Mouse (Mus musculus): ENCODE results near the gene Kiss1r. TPM values are rescaled to one million over a fixed set of nuclear protein-coding genes. Genes with fewer than 3 reads are reported as not detected.

The Kiss1r gene
- total RNA-seq, 2 experiments from 2014 or later: 0.17 to 0.22 TPM

DNA sequence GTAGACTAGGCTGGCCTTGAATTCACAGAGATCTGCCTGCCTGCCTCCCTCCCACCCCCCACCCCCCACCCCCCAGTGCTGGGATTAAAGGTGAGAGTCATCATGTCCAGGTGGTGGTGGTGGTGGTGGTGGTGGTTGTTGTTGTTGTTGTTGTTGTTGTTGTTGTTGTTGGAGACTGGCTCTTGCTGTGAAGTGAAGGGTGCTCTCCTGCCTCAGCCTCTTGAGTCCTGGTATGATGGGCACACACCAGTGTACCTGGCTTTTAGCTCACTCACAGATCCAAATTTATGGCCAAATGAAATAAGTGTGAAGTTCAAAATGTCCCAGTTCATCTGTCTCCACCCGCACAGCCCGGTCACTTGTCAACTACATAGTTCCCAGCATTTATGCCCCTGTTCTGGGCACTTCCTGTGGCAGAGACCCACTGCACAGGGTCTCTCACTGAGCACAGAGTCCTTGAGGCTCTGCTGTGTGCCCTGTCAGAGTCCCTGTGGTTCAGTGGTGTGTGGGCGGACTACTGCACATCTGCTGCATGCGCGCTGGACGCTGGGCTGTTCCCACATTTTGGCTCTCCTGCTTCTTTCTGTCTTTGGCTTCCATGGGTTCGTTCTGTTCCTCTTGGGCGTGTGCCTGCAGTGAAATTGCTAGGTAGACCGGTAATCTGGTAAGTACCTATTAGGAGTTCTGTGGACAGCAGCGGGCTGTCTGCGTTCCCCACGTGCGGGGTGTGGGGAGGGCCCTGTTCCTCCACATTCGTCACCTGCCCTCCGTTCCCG, 18.2 kb downstream of the Kiss1r start:
- intact Hi-C loops (cut with DNase I): no loop called here
- no peak for DNase-seq

- no peak for DNase-seq
Observed at GRCm38 (mm10) chr10:79936284-79936910, 19.6 kb downstream of the Kiss1r start.

DNA sequence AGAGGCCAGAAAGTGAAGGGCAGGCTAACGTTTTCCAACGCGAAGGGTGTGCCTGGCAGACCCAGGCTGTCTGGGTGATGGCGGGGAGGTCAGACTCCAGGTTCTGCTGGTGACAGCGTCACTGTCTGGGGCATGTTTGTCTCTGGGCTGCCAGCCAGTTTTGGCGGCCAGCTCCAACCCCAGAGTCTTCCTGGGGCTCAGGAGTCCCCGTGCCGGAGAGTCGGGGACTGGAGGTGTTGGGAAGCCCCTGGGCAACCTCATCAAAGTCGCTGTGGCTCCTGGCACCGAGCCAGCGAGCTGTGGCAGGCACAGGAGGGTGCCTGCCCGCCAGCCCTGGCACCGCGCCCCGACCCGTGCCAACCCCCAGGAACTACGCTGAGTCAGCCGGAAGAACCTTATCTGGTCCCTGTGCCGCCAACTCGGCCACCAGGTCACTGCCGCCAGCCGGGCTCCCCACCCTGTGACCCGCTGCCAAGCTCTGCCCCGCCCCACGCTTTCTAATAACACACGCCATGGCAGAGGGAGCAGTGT, 20.2 kb downstream of the Kiss1r start:
- intact Hi-C loops (cut with DNase I): no loop called here
- peak; percentile 90 for DNase-seq

More at GRCm38 (mm10) chr10:79936284-79936910, 19.6 kb downstream of the Kiss1r start:
- intact Hi-C loops (cut with DNase I): no loop called here

- intact Hi-C loops (cut with DNase I): no loop called here
Observed at GRCm38 (mm10) chr10:79937775-79938526, 21.2 kb downstream of the Kiss1r start.

GRCm38 (mm10) chr10:79940749-79941148, 24.0 kb downstream of the Kiss1r start:
- DNase-seq: peak; percentile 41 to 47
- intact Hi-C loops (cut with DNase I): no loop called here

More at GRCm38 (mm10) chr10:79937775-79938526, 21.2 kb downstream of the Kiss1r start:
- no peak for DNase-seq

- intact Hi-C loops (cut with DNase I): no loop called here
- no peak for DNase-seq
Observed at GRCm38 (mm10) chr10:79942988-79943387, 26.2 kb downstream of the Kiss1r start.

DNA sequence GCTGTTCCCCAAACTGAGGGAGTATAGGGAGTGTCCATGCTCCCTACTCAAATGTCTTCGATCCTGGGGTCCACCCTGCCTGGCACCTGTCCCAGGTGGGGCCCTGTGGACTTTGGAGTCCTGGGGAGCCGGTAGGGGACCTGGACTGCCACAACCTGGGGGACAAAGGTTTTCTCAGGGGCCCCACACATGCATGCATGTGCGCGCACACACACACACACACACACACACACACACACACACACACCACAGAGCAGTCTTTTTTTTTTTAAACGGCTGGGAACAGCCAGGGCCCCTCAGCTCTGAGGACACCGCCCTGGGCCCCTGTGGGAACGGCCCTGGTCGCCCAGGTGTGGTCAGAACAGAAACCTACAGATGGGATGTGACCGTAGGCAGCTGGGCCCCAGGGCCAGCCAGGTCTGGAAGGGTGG, 26.7 kb downstream of the Kiss1r start:
- intact Hi-C loops (cut with DNase I): no loop called here

GRCm38 (mm10) chr10:79945507-79946234, 28.9 kb downstream of the Kiss1r start:
- intact Hi-C loops (cut with DNase I): no loop called here
- no peak for DNase-seq

More for the DNA sequence above, 26.7 kb downstream of the Kiss1r start:
- DNase-seq: no peak

- no peak for DNase-seq
- intact Hi-C loops (cut with DNase I): no loop called here
Observed at GRCm38 (mm10) chr10:79946752-79947322, 30.1 kb downstream of the Kiss1r start.

DNA sequence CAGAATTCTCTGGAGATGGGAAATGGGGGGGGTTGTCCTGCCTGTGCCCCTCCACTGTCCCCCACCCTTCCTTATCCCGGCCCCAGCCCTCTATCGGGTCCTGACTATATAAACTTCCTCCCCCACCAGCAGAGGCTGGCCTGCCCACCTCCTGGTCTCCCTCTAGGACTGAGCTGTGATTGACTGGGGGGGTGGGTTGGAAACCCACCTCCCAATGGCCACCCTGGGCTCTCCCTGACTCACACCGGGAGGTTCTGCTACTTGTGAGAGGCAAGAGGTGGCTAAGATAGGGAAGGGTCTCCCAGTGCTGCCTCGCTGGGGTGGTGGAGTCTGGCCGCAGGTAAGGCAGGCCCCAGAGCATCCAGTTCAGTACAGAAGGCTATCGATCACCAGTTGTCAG, 30.7 kb downstream of the Kiss1r start:
- intact Hi-C loops (cut with DNase I): no loop called here
- no peak for DNase-seq

DNA sequence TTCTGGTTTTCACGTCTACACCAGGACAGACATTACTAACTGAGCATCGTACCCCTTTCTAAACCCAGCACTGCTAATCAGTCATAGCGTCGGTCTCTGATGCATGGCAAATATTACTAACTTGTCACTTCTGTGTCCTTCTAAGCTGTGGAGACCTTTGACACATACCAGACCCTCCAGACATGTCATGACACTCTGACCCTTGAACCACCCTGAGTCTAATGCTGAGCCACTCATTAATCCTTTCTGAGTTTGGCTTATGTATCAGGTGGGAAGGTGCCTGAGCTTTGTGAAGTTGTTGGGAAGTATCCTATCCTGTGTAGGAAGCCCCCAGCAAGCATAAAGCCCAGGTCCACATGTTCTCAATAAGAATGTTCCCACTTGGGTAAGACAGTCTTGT, 33.1 kb downstream of the Kiss1r start:
- intact Hi-C loops (cut with DNase I): no loop called here
- DNase-seq: no peak

GRCm38 (mm10) chr10:79950661-79951060, 33.9 kb downstream of the Kiss1r start:
- intact Hi-C loops (cut with DNase I): no loop called here
- DNase-seq: no peak

- no peak for DNase-seq
- intact Hi-C loops (cut with DNase I): no loop called here
Observed at GRCm38 (mm10) chr10:79953946-79954345, 37.2 kb downstream of the Kiss1r start.

DNA sequence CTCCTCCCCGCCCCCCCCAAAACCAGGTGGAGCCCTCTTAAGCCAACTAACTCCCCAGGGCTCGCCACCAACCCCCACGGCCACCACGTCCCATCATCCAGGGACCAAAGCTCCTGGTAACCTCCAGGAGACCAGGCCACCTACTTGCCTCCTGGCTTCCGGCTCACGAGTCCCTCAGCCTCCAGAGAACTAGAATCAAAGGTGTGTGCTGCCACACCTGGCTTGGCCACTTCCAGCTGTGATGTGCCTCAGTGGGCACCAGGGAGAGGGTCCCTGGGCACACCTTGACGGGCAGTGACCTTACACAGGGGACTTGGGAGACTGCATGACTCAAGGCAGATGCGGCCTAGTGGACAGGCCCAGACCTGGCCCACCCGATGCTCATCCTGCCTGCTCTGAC, 38.9 kb downstream of the Kiss1r start:
- DNase-seq: no peak
- intact Hi-C loops (cut with DNase I): no loop called here

- no peak for DNase-seq
- intact Hi-C loops (cut with DNase I): no loop called here
Observed at GRCm38 (mm10) chr10:79956643-79957154, 39.9 kb downstream of the Kiss1r start.

DNA sequence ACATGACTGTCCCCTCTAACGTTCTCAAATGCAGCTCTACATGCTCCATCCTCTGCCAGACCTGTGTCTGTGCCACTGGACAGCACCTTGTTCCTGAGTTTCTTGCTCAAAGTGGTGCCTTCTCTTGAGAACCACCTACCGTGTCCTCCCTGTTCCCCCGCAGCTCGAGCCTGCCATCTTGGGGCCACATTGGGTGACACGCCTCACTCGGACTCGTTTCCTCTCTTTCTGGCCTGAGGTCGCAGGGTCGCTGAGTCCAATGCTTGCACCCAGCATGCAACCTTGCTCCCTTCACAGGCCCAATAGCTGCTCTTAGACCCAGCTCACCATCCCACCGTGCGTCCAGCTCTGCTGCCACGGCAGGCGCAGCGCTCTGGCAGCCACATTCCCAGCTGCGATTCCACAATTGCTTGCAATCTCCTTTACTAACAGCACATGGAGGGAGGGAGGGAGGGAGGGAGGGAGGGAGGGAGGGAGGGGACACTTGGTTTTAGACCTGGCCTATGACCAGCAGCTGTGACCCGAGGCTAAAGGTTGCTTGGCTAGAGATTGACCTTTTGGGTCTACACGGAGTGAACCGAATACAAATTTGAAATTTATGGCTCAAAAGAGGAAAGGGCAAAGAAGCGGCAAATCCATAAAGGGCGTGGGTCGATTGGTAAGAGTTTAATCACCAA, 41.5 kb downstream of the Kiss1r start:
- intact Hi-C loops (cut with DNase I): loop anchor here (1.0 to 2.0 kb wide), 3 partner anchors 33 to 123 kb away; no protein-coding TSS in a partner anchor

DNA sequence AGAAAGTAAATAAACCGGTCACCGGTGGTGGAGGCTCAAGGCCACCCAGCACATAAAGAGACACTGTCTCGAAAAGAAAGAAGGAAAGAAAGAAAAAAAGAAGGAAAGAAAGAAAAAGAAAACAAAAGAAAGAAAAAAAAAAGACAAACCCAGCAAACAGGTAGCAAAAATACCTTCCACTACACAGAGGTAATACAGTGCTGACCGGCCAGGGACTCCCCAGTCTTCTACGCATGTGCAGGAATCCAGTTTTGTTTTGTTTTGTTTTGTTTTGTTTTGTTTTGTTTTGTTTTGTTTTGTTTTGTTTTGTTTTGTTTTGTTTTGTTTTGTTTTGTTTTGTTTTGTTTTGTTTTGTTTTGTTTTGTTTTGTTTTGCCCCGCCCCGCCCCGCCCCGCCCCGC, 42.6 kb downstream of the Kiss1r start:
- DNase-seq: peak in 1 of 2 experiments; percentile 49
- intact Hi-C loops (cut with DNase I): loop anchor here (2.0 kb wide), 1 partner anchor 125 kb away; no protein-coding TSS in a partner anchor

More for the DNA sequence above, 41.5 kb downstream of the Kiss1r start:
- peak; percentile 85 to 92 for DNase-seq

DNA sequence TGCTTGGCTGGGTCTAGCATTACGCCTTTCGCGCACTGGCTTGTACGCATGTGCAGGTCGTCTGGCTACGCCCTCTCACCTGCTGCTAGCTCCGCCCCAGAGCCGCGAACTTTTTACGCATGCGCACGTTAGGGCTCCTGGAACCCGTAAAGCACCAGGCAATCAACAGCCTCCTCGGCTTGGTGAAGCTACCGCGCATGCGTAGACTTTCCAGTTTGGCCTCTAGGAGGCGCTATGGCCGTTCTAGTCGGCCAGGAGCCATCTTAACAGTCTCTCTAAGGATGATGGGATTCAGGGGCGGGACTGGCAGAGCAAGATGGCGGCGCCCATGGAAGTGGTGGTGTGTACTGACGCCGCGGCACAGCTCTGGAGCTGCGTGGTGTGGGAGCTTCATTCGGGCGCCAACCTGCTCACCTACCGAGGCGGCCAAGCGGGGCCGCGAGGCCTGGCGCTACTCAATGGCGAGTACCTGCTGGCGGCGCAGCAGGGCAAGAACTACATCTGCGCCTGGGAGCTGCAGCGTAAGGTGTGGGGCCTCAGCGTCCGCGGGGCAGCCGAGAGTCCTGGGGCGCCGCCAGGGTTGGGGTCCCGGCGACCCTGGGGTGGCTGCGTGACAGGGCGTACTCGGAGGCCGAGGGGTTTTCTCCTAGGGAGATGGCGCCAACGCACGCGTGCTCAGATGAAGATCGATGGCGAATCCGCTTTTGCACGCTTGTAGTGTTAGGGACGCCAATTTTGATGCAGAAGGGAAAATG, 43.3 kb downstream of the Kiss1r start, which contains the start of gene Wdr18:
TSS of gene Wdr18 (plus strand) at position 306 of the 755 bp plus-strand sequence.
- intact Hi-C loops (cut with DNase I): loop anchor here (2.0 kb wide), 2 partner anchors 23 to 125 kb away; no protein-coding TSS in a partner anchor
- DNase-seq: peak; percentile 100
